Mouse (Mus musculus): ENCODE data around the gene Edf1. TPM values are rescaled to one million over a fixed set of nuclear protein-coding genes. Genes with fewer than 3 reads are reported as not detected.

Gene Edf1
- polyA plus RNA-seq, 1 experiment = 102 TPM

DNA sequence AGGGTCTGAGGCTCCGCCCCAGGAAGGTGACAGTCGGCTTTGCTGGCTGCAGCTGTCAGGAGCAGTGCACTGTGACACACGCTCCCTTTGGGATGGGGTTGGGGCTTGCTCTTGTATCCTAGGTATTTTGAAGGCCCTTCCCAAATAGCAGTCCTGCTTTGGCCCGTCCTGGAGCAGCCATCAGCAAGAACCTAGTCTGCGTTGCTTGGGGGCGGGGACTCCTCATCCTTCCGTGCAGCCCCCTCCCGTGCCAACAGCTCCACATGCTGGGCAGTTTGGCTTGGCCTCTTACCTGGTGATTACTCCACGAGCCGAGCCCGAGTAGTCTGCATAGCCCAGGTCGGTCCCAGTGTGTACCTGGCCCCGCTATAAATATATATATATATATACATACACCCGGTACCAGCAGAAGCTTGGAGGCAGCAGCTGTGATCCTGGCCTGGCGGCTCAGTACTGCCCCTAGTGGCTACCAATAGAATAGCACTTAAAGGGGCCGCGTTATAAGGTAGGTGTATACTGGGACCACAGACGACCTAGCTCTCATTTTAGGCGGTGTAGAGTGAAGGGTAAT is 23.7 kb downstream of the Edf1 start, which contains the start of gene Ajm1:
Gene Ajm1 (minus strand): TSS at position 464 of the 571 bp plus-strand sequence.
- Histone ChIP-seq H3K27ac (ENCODE audit: insufficient read depth, low read length) (no peak within 1 kb of the TSS), H3K4me3 (ENCODE audit: insufficient read depth, low read length) (no peak within 1 kb of the TSS), H3K4me1 (ENCODE audit: control insufficient read depth, insufficient read depth, low read length) (no peaks in the 10 kb centered on the region)
- TF ChIP-seq POLR2A (IDR thresholded peaks at IDR 0.05; ENCODE audit: low read depth, low read length) (no peak), CTCF (IDR thresholded peaks at IDR 0.05; ENCODE audit: borderline replicate concordance, insufficient read depth, low read length) (peak; percentile 54; the same call in 1 of the 2 replicates)

DNA sequence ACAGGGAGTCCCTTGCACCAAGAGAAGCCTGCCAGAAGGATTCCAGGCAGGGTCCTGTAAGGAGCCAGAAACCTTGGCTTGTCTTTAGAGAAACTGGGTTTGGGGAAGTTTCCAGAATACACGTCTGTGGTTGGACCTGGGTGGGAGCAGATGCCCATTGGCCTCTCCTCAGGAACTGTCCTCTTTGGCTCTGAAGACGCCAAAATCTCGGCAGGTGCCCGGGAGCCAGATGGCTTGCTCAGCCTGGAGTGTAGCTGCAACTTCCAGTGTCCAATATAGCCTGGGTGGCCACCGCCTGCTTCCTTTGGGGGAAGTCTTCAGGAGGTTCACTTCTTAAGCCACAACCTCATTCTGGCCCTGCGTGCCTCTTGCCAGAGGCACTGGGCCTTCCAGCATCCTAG is 24.3 kb downstream of the Edf1 start:
- H3K27ac ChIP-seq (ENCODE audit: insufficient read depth, low read length) = no peak overlapping the region
- H3K4me1 ChIP-seq (ENCODE audit: control insufficient read depth, insufficient read depth, low read length) = no peaks in the 10 kb centered on the region
- no peak overlapping the region for H3K4me3 ChIP-seq (ENCODE audit: insufficient read depth, low read length)
- TF ChIP-seq CTCF (IDR thresholded peaks at IDR 0.05; ENCODE audit: borderline replicate concordance, insufficient read depth, low read length) = no peak
- TF ChIP-seq POLR2A (IDR thresholded peaks at IDR 0.05; ENCODE audit: low read depth, low read length) = no peak

- TF ChIP-seq CTCF (IDR thresholded peaks at IDR 0.05; ENCODE audit: borderline replicate concordance, insufficient read depth, low read length) (no peak), POLR2A (IDR thresholded peaks at IDR 0.05; ENCODE audit: low read depth, low read length) (no peak)
- H3K4me1 ChIP-seq (ENCODE audit: control insufficient read depth, insufficient read depth, low read length) = no peaks in the 10 kb centered on the region
Measured at GRCm38 (mm10) chr2:25582466-25583119, 24.9 kb downstream of the Edf1 start.

DNA sequence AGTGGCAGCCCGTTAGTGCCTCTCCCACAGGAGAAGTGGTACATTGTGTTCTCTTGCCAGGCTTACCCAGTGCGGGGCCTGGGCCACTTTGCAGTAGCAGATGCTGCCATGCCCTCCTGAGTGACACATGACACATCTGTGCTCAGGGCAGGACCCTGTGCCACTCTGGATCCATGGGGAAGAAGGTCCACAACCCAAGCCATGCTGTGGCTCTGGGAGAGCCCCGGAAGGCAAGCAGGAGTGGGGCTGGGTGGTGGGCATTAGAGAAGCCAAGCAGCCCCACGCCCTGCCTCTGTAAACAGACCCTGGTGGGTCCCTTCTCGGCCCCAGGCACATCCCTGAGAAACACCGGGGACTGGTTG is 25.5 kb downstream of the Edf1 start:
- TF ChIP-seq POLR2A (IDR thresholded peaks at IDR 0.05; ENCODE audit: low read depth, low read length) = no peak
- TF ChIP-seq CTCF (IDR thresholded peaks at IDR 0.05; ENCODE audit: borderline replicate concordance, insufficient read depth, low read length) = no peak
- no peak overlapping the region for H3K27ac ChIP-seq (ENCODE audit: insufficient read depth, low read length)
- H3K4me1 ChIP-seq (ENCODE audit: control insufficient read depth, insufficient read depth, low read length) = no peaks in the 10 kb centered on the region

More at GRCm38 (mm10) chr2:25582466-25583119, 24.9 kb downstream of the Edf1 start:
- Histone ChIP-seq H3K4me3 (ENCODE audit: insufficient read depth, low read length) (no peak overlapping the region), H3K27ac (ENCODE audit: insufficient read depth, low read length) (no peak overlapping the region)

DNA sequence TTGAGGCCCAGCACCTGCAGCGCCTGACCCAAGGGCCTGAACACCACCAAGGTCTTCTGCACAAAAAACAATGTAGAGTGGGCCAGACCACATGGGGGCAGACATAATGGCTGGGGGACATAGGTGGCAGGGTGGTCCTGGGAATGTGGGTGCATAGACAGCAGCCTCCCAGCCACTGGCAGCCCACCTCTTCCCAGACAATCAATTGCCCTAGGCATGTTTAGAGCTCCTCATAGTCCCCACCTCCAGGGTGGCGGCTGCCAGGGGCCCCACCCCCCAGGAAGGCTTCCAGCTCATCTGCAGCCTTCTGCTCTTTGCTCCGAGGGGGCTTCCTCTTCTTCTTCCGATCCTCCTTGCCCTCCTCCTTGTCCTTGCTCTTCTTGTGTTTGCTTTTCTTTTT is 25.9 kb downstream of the Edf1 start:
- H3K4me3 ChIP-seq (ENCODE audit: insufficient read depth, low read length) = no peak overlapping the region

More for the DNA sequence above, 25.5 kb downstream of the Edf1 start:
- H3K4me3 ChIP-seq (ENCODE audit: insufficient read depth, low read length) = no peak overlapping the region

DNA sequence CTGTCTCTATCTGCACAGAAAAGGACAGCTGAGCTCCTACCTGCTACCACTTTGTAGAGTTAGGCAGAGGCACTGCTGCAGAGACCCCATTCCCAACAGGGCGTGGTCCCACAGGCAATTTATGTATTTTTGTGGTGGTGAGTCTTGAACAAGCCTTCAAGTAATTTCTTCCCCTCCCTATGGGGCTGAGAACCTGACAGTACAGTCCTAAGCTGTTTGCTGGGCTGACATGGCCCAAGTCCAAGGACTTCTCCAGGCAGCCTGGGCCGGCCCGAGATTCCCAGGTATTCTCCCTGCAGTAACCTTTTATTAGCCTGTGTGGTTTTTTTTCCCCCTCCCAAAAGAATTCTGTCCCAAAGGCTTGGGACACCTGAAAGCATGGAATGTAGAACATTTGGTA is 26.5 kb downstream of the Edf1 start:
- TF ChIP-seq CTCF (IDR thresholded peaks at IDR 0.05; ENCODE audit: borderline replicate concordance, insufficient read depth, low read length) (no peak), POLR2A (IDR thresholded peaks at IDR 0.05; ENCODE audit: low read depth, low read length) (no peak)
- H3K27ac ChIP-seq (ENCODE audit: insufficient read depth, low read length) = no peak overlapping the region
- H3K4me3 ChIP-seq (ENCODE audit: insufficient read depth, low read length) = no peak overlapping the region
- no peaks in the 10 kb centered on the region for H3K4me1 ChIP-seq (ENCODE audit: control insufficient read depth, insufficient read depth, low read length)

More for the DNA sequence above, 25.9 kb downstream of the Edf1 start:
- Histone ChIP-seq H3K27ac (ENCODE audit: insufficient read depth, low read length) (no peak overlapping the region), H3K4me1 (ENCODE audit: control insufficient read depth, insufficient read depth, low read length) (no peaks in the 10 kb centered on the region)
- no peak for TF ChIP-seq CTCF (IDR thresholded peaks at IDR 0.05; ENCODE audit: borderline replicate concordance, insufficient read depth, low read length)
- no peak for TF ChIP-seq POLR2A (IDR thresholded peaks at IDR 0.05; ENCODE audit: low read depth, low read length)

DNA sequence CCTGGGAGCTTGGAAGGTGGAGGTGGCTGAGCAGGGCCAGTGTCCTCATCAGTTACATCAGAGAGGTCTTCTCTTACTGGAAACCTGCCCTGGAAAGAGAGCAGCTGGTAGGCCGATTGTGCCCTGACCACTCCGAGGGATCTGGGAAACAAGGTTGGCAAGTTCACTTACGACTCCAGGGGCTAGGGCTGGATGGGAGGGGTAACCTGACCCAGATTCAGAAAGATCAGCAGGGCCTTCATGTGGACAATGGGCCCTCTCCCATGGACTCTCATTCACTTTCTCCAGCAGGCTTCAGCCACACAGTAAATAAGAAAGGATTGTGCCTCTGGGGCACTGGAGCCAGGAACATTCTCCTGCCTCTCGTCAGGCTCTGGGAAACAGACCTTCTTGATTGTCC is 27.2 kb downstream of the Edf1 start:
- Histone ChIP-seq H3K4me3 (ENCODE audit: insufficient read depth, low read length) (no peak overlapping the region), H3K4me1 (ENCODE audit: control insufficient read depth, insufficient read depth, low read length) (no peaks in the 10 kb centered on the region), H3K27ac (ENCODE audit: insufficient read depth, low read length) (no peak overlapping the region)
- no peak for TF ChIP-seq CTCF (IDR thresholded peaks at IDR 0.05; ENCODE audit: borderline replicate concordance, insufficient read depth, low read length)
- no peak for TF ChIP-seq POLR2A (IDR thresholded peaks at IDR 0.05; ENCODE audit: low read depth, low read length)

GRCm38 (mm10) chr2:25585601-25586000 is 28.0 kb downstream of the Edf1 start:
- H3K4me1 ChIP-seq (ENCODE audit: control insufficient read depth, insufficient read depth, low read length) = no peaks in the 10 kb centered on the region
- TF ChIP-seq CTCF (IDR thresholded peaks at IDR 0.05; ENCODE audit: borderline replicate concordance, insufficient read depth, low read length) (no peak), POLR2A (IDR thresholded peaks at IDR 0.05; ENCODE audit: low read depth, low read length) (no peak)
- H3K27ac ChIP-seq (ENCODE audit: insufficient read depth, low read length) = no peak overlapping the region
- H3K4me3 ChIP-seq (ENCODE audit: insufficient read depth, low read length) = no peak overlapping the region

- no peaks in the 10 kb centered on the region for H3K4me1 ChIP-seq (ENCODE audit: control insufficient read depth, insufficient read depth, low read length)
- H3K4me3 ChIP-seq (ENCODE audit: insufficient read depth, low read length) = no peak overlapping the region
- H3K27ac ChIP-seq (ENCODE audit: insufficient read depth, low read length) = no peak overlapping the region
- TF ChIP-seq CTCF (IDR thresholded peaks at IDR 0.05; ENCODE audit: borderline replicate concordance, insufficient read depth, low read length) (no peak), POLR2A (IDR thresholded peaks at IDR 0.05; ENCODE audit: low read depth, low read length) (no peak)
Measured at GRCm38 (mm10) chr2:25587290-25587689, 29.6 kb downstream of the Edf1 start.

DNA sequence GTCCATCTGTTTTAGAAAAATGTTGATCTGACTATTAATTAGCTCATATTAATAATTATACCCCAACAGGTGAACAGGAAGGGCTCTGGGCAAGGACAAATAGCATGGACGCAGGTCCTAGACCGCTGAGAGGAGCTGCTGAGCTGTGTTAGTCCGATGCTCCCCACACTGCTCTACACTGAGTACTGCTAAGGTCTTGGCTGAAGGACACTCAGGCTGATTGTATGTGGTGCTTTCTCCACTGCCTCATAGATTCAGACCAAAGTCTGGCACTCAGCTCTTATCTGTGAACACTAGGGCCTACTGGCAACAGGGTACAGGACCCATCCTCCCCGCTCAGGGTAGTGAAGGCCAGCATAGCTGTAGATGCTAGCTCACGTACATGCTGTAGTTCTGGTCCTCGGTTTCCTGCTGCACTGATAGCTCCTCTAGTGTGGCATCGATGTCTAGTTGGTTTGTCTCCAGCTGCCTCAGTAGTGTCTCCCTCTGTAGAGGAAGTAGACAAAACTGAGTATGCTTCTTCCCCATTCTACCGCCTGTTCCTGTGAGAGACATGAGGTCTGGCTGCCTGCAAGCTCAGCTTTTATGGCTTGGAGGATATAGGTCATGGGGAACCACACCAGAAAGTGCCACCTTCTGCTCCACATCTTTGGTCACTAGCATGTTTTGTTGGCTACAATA is 30.7 kb downstream of the Edf1 start:
- TF ChIP-seq CTCF (IDR thresholded peaks at IDR 0.05; ENCODE audit: borderline replicate concordance, insufficient read depth, low read length) (no peak), POLR2A (IDR thresholded peaks at IDR 0.05; ENCODE audit: low read depth, low read length) (no peak)
- H3K27ac ChIP-seq (ENCODE audit: insufficient read depth, low read length) = no peak overlapping the region
- no peaks in the 10 kb centered on the region for H3K4me1 ChIP-seq (ENCODE audit: control insufficient read depth, insufficient read depth, low read length)
- no peak overlapping the region for H3K4me3 ChIP-seq (ENCODE audit: insufficient read depth, low read length)
